Mouse (Mus musculus) spleen, adult 2 months (tissue): ENCODE measurements around the gene Rps6ka1.

Experiments
- CTCF ChIP-seq: fragments of 200-500 bp; IDR thresholded peaks from 2 replicates; pipeline ENCODE4 v1.5.1; 2011; ENCODE audit warnings: mild to moderate bottlenecking, inconsistent platforms; ENCODE audit not compliant: insufficient read depth, insufficient read length, insufficient replicate concordance; ENCODE audit errors: extremely low read depth
- POLR2A ChIP-seq: fragments of 200-500 bp; IDR thresholded peaks from 2 replicates; pipeline ENCODE4 v1.6.1; 2011; ENCODE audit warnings: low read depth, low read length, inconsistent platforms

DNA sequence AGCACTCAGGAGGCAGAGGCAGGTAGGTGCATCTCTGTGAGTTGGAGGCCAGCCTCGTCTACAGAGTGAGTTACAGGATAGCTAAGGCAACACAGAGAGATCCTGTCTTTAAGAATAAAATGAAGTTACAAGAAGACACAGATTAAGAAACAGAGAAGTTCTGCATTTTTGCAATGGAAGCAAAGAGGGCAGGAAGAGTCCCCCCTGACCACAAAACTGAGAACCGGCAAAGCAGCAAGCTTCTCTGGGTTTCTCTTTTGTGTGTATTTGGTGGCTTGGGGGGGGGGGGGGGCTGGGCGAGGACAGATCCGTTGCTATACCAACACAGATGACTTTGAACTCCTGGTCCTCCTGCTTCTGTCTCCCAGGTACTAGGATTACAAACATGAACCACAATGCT, 19.5 kb upstream of the Rps6ka1 start:
- no peak for TF ChIP-seq CTCF
- no peak for TF ChIP-seq POLR2A
